8 mouse cellular contexts compared by ENCODE assay signal in genomic region chr7:110296889-110297603, GRCm38 (mm10).
DNase-seq lines count a peak whose midpoint lies in the region; ATAC-seq and TF ChIP-seq lines count a peak whose summit lies in the region.

No protein-coding gene starts in this region.

- H3K27ac ChIP-seq in forebrain, postnatal 0 days (ENCODE audit: low read depth, low read length), result peak overlapping the region; percentile 40; the same call in 1 of the 2 replicates
- no peak overlapping the region for H3K27ac ChIP-seq in forebrain, embryonic 16.5 days (ENCODE audit: low read length)
- peak overlapping the region; percentile 11 for H3K27ac ChIP-seq in liver, embryonic 12.5 days
- peak overlapping the region; percentile 14; the same call in 1 of the 2 replicates for H3K27ac ChIP-seq in neural tube, embryonic 15.5 days (replicated peaks)

- H3K4me1 ChIP-seq in forebrain, postnatal 0 days (ENCODE audit: insufficient read depth), result no peaks in the 10 kb centered on the region
- no peaks in the 10 kb centered on the region for H3K4me1 ChIP-seq in forebrain, embryonic 16.5 days (replicated peaks; ENCODE audit: control insufficient read depth, insufficient read depth, low read length)
- no peaks in the 10 kb centered on the region for H3K4me1 ChIP-seq in liver, embryonic 12.5 days
- peaks cover 3% of the 10 kb centered on the region; the same call in 1 of the 2 replicates for H3K4me1 ChIP-seq in neural tube, embryonic 15.5 days

- no peak overlapping the region for H3K9ac ChIP-seq in forebrain, postnatal 0 days
- no peak overlapping the region for H3K9ac ChIP-seq in forebrain, embryonic 16.5 days (replicated peaks; ENCODE audit: low read depth, low read length)
- no peak overlapping the region for H3K9ac ChIP-seq in liver, embryonic 12.5 days
- no peak overlapping the region for H3K9ac ChIP-seq in neural tube, embryonic 15.5 days (replicated peaks)

- intact Hi-C loops in gastrocnemius, postnatal 36 days (cut with DNase I), result no loop called here

- TF ChIP-seq CTCF in forebrain, postnatal 0 days (IDR thresholded peaks at IDR 0.05; ENCODE audit: low read depth), result no peak

- no peak overlapping the region for H3K4me3 ChIP-seq in forebrain, postnatal 0 days (ENCODE audit: low read depth, low read length)
- H3K4me3 ChIP-seq in forebrain, embryonic 16.5 days (replicated peaks; ENCODE audit: low read length), result no peak overlapping the region
- no peak overlapping the region for H3K4me3 ChIP-seq in liver, embryonic 12.5 days
- no peak overlapping the region for H3K4me3 ChIP-seq in neural tube, embryonic 15.5 days (replicated peaks)

- H3K4me2 ChIP-seq in forebrain, postnatal 0 days (ENCODE audit: low read depth), result no peak overlapping the region
- H3K4me2 ChIP-seq in forebrain, embryonic 16.5 days (ENCODE audit: low read length), result no peak overlapping the region
- H3K4me2 ChIP-seq in liver, embryonic 12.5 days, result no peak overlapping the region
- H3K4me2 ChIP-seq in neural tube, embryonic 15.5 days, result no peak overlapping the region

- no peaks in the 10 kb centered on the region for H3K27me3 ChIP-seq in forebrain, postnatal 0 days (ENCODE audit: insufficient read depth, low read length)
- no peaks in the 10 kb centered on the region for H3K27me3 ChIP-seq in forebrain, embryonic 16.5 days (replicated peaks; ENCODE audit: control insufficient read depth, insufficient read depth, low read length)
- H3K27me3 ChIP-seq in liver, embryonic 12.5 days (replicated peaks), result no peaks in the 10 kb centered on the region
- H3K27me3 ChIP-seq in neural tube, embryonic 15.5 days (replicated peaks), result no peaks in the 10 kb centered on the region

- DNase-seq in forebrain, postnatal 0 days, result no peak
- DNase-seq in gastrocnemius, postnatal 36 days, result peak; percentile 70 to 88
- peak; percentile 52 for DNase-seq in hindlimb bud, embryonic 11.5 days (ENCODE audit: extremely low spot score, low read depth, low spot score)
- DNase-seq in right cerebral cortex, postnatal 4 days, result no peak
- DNase-seq in cerebellum, adult 11 months, result no peak

- no peaks in the 10 kb centered on the region for H3K9me3 ChIP-seq in forebrain, postnatal 0 days (ENCODE audit: low read length)
- H3K9me3 ChIP-seq in forebrain, embryonic 16.5 days (ENCODE audit: control insufficient read depth, low read length), result no peaks in the 10 kb centered on the region
- H3K9me3 ChIP-seq in liver, embryonic 12.5 days (replicated peaks), result no peaks in the 10 kb centered on the region
- H3K9me3 ChIP-seq in neural tube, embryonic 15.5 days (replicated peaks), result no peaks in the 10 kb centered on the region

- ATAC-seq in forebrain, postnatal 0 days, result no peak; the same call in 1 of the 2 replicates
- ATAC-seq in forebrain, embryonic 16.5 days, result no peak
- peak; percentile 46; the same call in 1 of the 2 replicates for ATAC-seq in liver, embryonic 12.5 days
- no peak for ATAC-seq in neural tube, embryonic 15.5 days (ENCODE audit: low FRiP score)

- 46% methylated on average over 17 of the region's 17 CpGs for WGBS in forebrain, postnatal 0 days
- 42% methylated on average over 17 of the region's 17 CpGs for whole genome bisulfite sequencing in forebrain, embryonic 16.5 days
- 38% methylated on average over 17 of the region's 17 CpGs for WGBS in liver, embryonic 12.5 days (ENCODE audit: insufficient replicate concordance)
- 32% methylated on average over 17 of the region's 17 CpGs for WGBS in neural tube, embryonic 15.5 days

- H3K36me3 ChIP-seq in forebrain, postnatal 0 days (ENCODE audit: insufficient read depth), result no peaks in the 10 kb centered on the region
- H3K36me3 ChIP-seq in forebrain, embryonic 16.5 days (ENCODE audit: control insufficient read depth, insufficient read depth), result no peaks in the 10 kb centered on the region
- H3K36me3 ChIP-seq in liver, embryonic 12.5 days, result no peaks in the 10 kb centered on the region
- H3K36me3 ChIP-seq in neural tube, embryonic 15.5 days, result no peaks in the 10 kb centered on the region

Comparison
In these comparisons a context has a peak if more than half of its experiments do, and no peak if none do; other contexts are left out.
1. DNase-seq: peak in gastrocnemius, postnatal 36 days (2 of 2) and hindlimb bud, embryonic 11.5 days (single experiment); none in forebrain, postnatal 0 days (single experiment), right cerebral cortex, postnatal 4 days (single experiment) and cerebellum, adult 11 months (single experiment).